Mouse (Mus musculus): ENCODE results near the gene Bcl11b. TPM values are rescaled to one million over a fixed set of nuclear protein-coding genes. Genes with fewer than 3 reads are reported as not detected.

Bcl11b gene
- total and polyA plus RNA-seq, 2 experiments from 2014 or later: 70.1 to 122 TPM

- Histone ChIP-seq H3K9ac (peak overlapping the region; percentile 52), H3K4me3 (ENCODE audit: low read depth, low read length) (peak overlapping the region; percentile 21), H3K4me2 (ENCODE audit: low read depth) (peak overlapping the region; percentile 88), H3K27ac (ENCODE audit: low read depth, low read length) (peak overlapping the region; percentile 62), H3K4me1 (ENCODE audit: insufficient read depth) (peaks cover 18% of the 10 kb centered on the region), H3K9me3 (ENCODE audit: low read length) (no peaks in the 10 kb centered on the region), H3K27me3 (ENCODE audit: insufficient read depth, low read length) (no peaks in the 10 kb centered on the region), H3K36me3 (ENCODE audit: insufficient read depth) (peaks cover 9% of the 10 kb centered on the region)
- no peak for ATAC-seq
- peak; percentile 54 for DNase-seq
- TF ChIP-seq CTCF (IDR thresholded peaks at IDR 0.05; ENCODE audit: low read depth): no peak
- 32% methylated on average over 11 of the region's 11 CpGs for WGBS
Observed at GRCm38 (mm10) chr12:107991191-107991590, 12.2 kb downstream of the Bcl11b start.

GRCm38 (mm10) chr12:107983211-107983610 is 20.2 kb downstream of the Bcl11b start:
- 72% methylated on average over 8 of the region's 8 CpGs for WGBS
- no peak overlapping the region for H3K4me3 ChIP-seq (ENCODE audit: low read depth, low read length)
- no peak for TF ChIP-seq CTCF (IDR thresholded peaks at IDR 0.05; ENCODE audit: low read depth)
- H3K27me3 ChIP-seq (ENCODE audit: insufficient read depth, low read length): no peaks in the 10 kb centered on the region
- H3K9me3 ChIP-seq (ENCODE audit: low read length): no peaks in the 10 kb centered on the region
- peak overlapping the region; percentile 17; the same call in 1 of the 2 replicates for H3K4me2 ChIP-seq (ENCODE audit: low read depth)
- H3K36me3 ChIP-seq (ENCODE audit: insufficient read depth): peaks cover 5% of the 10 kb centered on the region; the same call in 1 of the 2 replicates
- no peak overlapping the region for H3K27ac ChIP-seq (ENCODE audit: low read depth, low read length)
- no peak for DNase-seq
- H3K4me1 ChIP-seq (ENCODE audit: insufficient read depth): peaks cover 23% of the 10 kb centered on the region
- no peak for ATAC-seq
- no peak overlapping the region for H3K9ac ChIP-seq

GRCm38 (mm10) chr12:107982306-107982705 is 21.1 kb downstream of the Bcl11b start:
- Histone ChIP-seq H3K36me3 (ENCODE audit: insufficient read depth) (peaks cover 5% of the 10 kb centered on the region; the same call in 1 of the 2 replicates), H3K4me1 (ENCODE audit: insufficient read depth) (peaks cover 19% of the 10 kb centered on the region), H3K4me2 (ENCODE audit: low read depth) (peak overlapping the region; percentile 65; the same call in 1 of the 2 replicates), H3K27me3 (ENCODE audit: insufficient read depth, low read length) (no peaks in the 10 kb centered on the region), H3K9ac (no peak overlapping the region), H3K27ac (ENCODE audit: low read depth, low read length) (0 out of 2 replicates have a peak overlapping the region, but pooled peaks have one; percentile 24), H3K4me3 (ENCODE audit: low read depth, low read length) (no peak overlapping the region), H3K9me3 (ENCODE audit: low read length) (no peaks in the 10 kb centered on the region)
- no peak for TF ChIP-seq CTCF (IDR thresholded peaks at IDR 0.05; ENCODE audit: low read depth)
- WGBS: 69% methylated on average over 9 of the region's 9 CpGs
- no peak for ATAC-seq
- no peak for DNase-seq

GRCm38 (mm10) chr12:107981231-107981630 is 22.2 kb downstream of the Bcl11b start:
- H3K4me1 ChIP-seq (ENCODE audit: insufficient read depth): peaks cover 27% of the 10 kb centered on the region
- no peaks in the 10 kb centered on the region for H3K9me3 ChIP-seq (ENCODE audit: low read length)
- no peak for TF ChIP-seq CTCF (IDR thresholded peaks at IDR 0.05; ENCODE audit: low read depth)
- DNase-seq: no peak
- H3K9ac ChIP-seq: 0 out of 2 replicates have a peak overlapping the region, but pooled peaks have one; percentile 55
- no peak overlapping the region for H3K4me3 ChIP-seq (ENCODE audit: low read depth, low read length)
- no peak for ATAC-seq
- peaks cover 5% of the 10 kb centered on the region; the same call in 1 of the 2 replicates for H3K36me3 ChIP-seq (ENCODE audit: insufficient read depth)
- H3K4me2 ChIP-seq (ENCODE audit: low read depth): peak overlapping the region; percentile 65
- no peaks in the 10 kb centered on the region for H3K27me3 ChIP-seq (ENCODE audit: insufficient read depth, low read length)
- 32% methylated on average over 6 of the region's 6 CpGs for WGBS
- H3K27ac ChIP-seq (ENCODE audit: low read depth, low read length): peak overlapping the region; percentile 86

GRCm38 (mm10) chr12:107980261-107980961 is 23.0 kb downstream of the Bcl11b start:
- TF ChIP-seq CTCF (IDR thresholded peaks at IDR 0.05; ENCODE audit: low read depth): no peak
- DNase-seq: peak; percentile 41
- peak overlapping the region; percentile 86 for H3K27ac ChIP-seq (ENCODE audit: low read depth, low read length)

GRCm38 (mm10) chr12:107979710-107980260 is 23.6 kb downstream of the Bcl11b start:
- H3K9me3 ChIP-seq (ENCODE audit: low read length): no peaks in the 10 kb centered on the region
- DNase-seq (peak; percentile 33), ATAC-seq (no peak)
- H3K27me3 ChIP-seq (ENCODE audit: insufficient read depth, low read length): no peaks in the 10 kb centered on the region
- peak overlapping the region; percentile 65 for H3K4me2 ChIP-seq (ENCODE audit: low read depth)
- H3K4me3 ChIP-seq (ENCODE audit: low read depth, low read length): peak overlapping the region; percentile 29
- peak overlapping the region; percentile 86 for H3K27ac ChIP-seq (ENCODE audit: low read depth, low read length)
- WGBS: 11% methylated on average over 27 of the region's 28 CpGs
- TF ChIP-seq CTCF (IDR thresholded peaks at IDR 0.05; ENCODE audit: low read depth): no peak
- peaks cover 33% of the 10 kb centered on the region for H3K4me1 ChIP-seq (ENCODE audit: insufficient read depth)
- H3K9ac ChIP-seq: peak overlapping the region; percentile 55
- H3K36me3 ChIP-seq (ENCODE audit: insufficient read depth): peaks cover 5% of the 10 kb centered on the region; the same call in 1 of the 2 replicates

More at GRCm38 (mm10) chr12:107980261-107980961, 23.0 kb downstream of the Bcl11b start:
- Histone ChIP-seq H3K9me3 (ENCODE audit: low read length) (no peaks in the 10 kb centered on the region), H3K9ac (peak overlapping the region; percentile 55), H3K27me3 (ENCODE audit: insufficient read depth, low read length) (no peaks in the 10 kb centered on the region), H3K4me3 (ENCODE audit: low read depth, low read length) (peak overlapping the region; percentile 29), H3K4me1 (ENCODE audit: insufficient read depth) (peaks cover 33% of the 10 kb centered on the region), H3K4me2 (ENCODE audit: low read depth) (peak overlapping the region; percentile 65), H3K36me3 (ENCODE audit: insufficient read depth) (peaks cover 5% of the 10 kb centered on the region; the same call in 1 of the 2 replicates)
- ATAC-seq: peak; percentile 23; the same call in 1 of the 2 replicates
- WGBS: 3% methylated on average over 50 of the region's 51 CpGs

Measured in forebrain, postnatal 0 days (tissue).